Mouse (Mus musculus) C2C12 (cell line): Measurements from ENCODE around the gene Rgs14. TPM values are rescaled to one million over a fixed set of nuclear protein-coding genes. Genes with fewer than 3 reads are reported as not detected.
A peak's percentile ranks its signal among the peaks of the same experiment; 100 is the strongest.

Experiments used
- H3K27me3 ChIP-seq: one replicate; pipeline ENCODE4 v1.6.1; 2011; ENCODE audit not compliant: control insufficient read depth, insufficient read depth, insufficient read length
- H3K36me3 ChIP-seq: one replicate; pipeline ENCODE4 v1.6.1; 2011; ENCODE audit not compliant: control insufficient read depth, insufficient read depth
- H3K4me3 ChIP-seq: one replicate; pipeline ENCODE4 v1.5.1; 2011; ENCODE audit warnings: mild to moderate bottlenecking, control low read depth; ENCODE audit not compliant: poor library complexity, insufficient read depth, severe bottlenecking
- H3K79me2 ChIP-seq: one replicate; pipeline ENCODE4 v1.6.1; 2011; ENCODE audit not compliant: control insufficient read depth, insufficient read depth
- H3K79me3 ChIP-seq: one replicate; pipeline ENCODE4 v1.6.1; 2011; ENCODE audit warnings: low read depth, control low read depth
- H3ac ChIP-seq: one replicate; pipeline ENCODE3; 2011; ENCODE audit warnings: low read depth; ENCODE audit not compliant: control insufficient read depth, insufficient read length
- CEBPB ChIP-seq: IDR thresholded peaks from one replicate; pipeline ENCODE4 v1.6.1; 2011; ENCODE audit warnings: low read depth, mild to moderate bottlenecking, control low read depth, moderate library complexity
- CTCF ChIP-seq: IDR thresholded peaks from one replicate; pipeline ENCODE4 v1.5.1; 2011; ENCODE audit not compliant: control insufficient read depth, insufficient read depth, insufficient read length
- FOSL1 ChIP-seq: IDR thresholded peaks from one replicate; pipeline ENCODE4 v1.8.0; 2011; ENCODE audit warnings: mild to moderate bottlenecking, low read length; ENCODE audit not compliant: poor library complexity, insufficient read depth, severe bottlenecking
- MAX ChIP-seq: IDR thresholded peaks from one replicate; pipeline ENCODE4 v1.6.1; 2011; ENCODE audit warnings: mild to moderate bottlenecking, control low read depth
- MYOD1 ChIP-seq: IDR thresholded peaks from one replicate; pipeline ENCODE4 v1.6.1; 2011; ENCODE audit warnings: low read depth; ENCODE audit not compliant: control insufficient read depth, insufficient read length
- MYOG ChIP-seq: IDR thresholded peaks from one replicate; pipeline ENCODE4 v1.6.1; 2011; ENCODE audit not compliant: control insufficient read depth, insufficient read length; ENCODE audit errors: extremely low read depth
- USF1 ChIP-seq: IDR thresholded peaks from one replicate; pipeline ENCODE4 v1.6.1; 2011; ENCODE audit warnings: low read depth, mild to moderate bottlenecking, control low read depth, moderate library complexity
- polyA plus RNA-seq: library from polyadenylated mRNA; unstranded; fragments of >200 nt; fragmentation: generic; extraction: Trizol; gene quantifications from one replicate; pipeline ENCODE4 v1.2.1, GENCODE M21; 2012; ENCODE audit warnings: missing spikeins

Gene Rgs14
- polyA plus RNA-seq, 1 experiment: 0.08 TPM

GRCm38 (mm10) chr13:55339259-55339658 is 30.3 kb upstream of the Rgs14 start:
- no peaks in the 10 kb centered on the region for H3K79me2 ChIP-seq
- H3K79me3 ChIP-seq: no peaks in the 10 kb centered on the region
- H3K4me3 ChIP-seq: no peak overlapping the region
- H3K36me3 ChIP-seq: peaks cover 5% of the 10 kb centered on the region
- TF ChIP-seq FOSL1 (no peak), USF1 (peak; percentile 60)
- no peak overlapping the region for H3ac ChIP-seq
- H3K27me3 ChIP-seq: no peaks in the 10 kb centered on the region

- H3K4me3 ChIP-seq: no peak overlapping the region
- no peaks in the 10 kb centered on the region for H3K79me2 ChIP-seq
- H3K79me3 ChIP-seq: no peaks in the 10 kb centered on the region
- no peak overlapping the region for H3ac ChIP-seq
- H3K27me3 ChIP-seq: no peaks in the 10 kb centered on the region
- H3K36me3 ChIP-seq: peaks cover 36% of the 10 kb centered on the region
- TF ChIP-seq MAX: no peak
These were observed 27.1 kb upstream of the Rgs14 start for GRCm38 (mm10) chr13:55342469-55342868.

GRCm38 (mm10) chr13:55344286-55344685 is 25.2 kb upstream of the Rgs14 start:
- H3ac ChIP-seq: no peak overlapping the region
- H3K79me3 ChIP-seq: no peaks in the 10 kb centered on the region
- H3K27me3 ChIP-seq: no peaks in the 10 kb centered on the region
- peaks cover 53% of the 10 kb centered on the region for H3K36me3 ChIP-seq
- H3K79me2 ChIP-seq: no peaks in the 10 kb centered on the region
- H3K4me3 ChIP-seq: no peak overlapping the region
- TF ChIP-seq CTCF (no peak), MYOD1 (no peak), CEBPB (no peak), FOSL1 (no peak), MAX (no peak), MYOG (no peak), USF1 (no peak)

DNA sequence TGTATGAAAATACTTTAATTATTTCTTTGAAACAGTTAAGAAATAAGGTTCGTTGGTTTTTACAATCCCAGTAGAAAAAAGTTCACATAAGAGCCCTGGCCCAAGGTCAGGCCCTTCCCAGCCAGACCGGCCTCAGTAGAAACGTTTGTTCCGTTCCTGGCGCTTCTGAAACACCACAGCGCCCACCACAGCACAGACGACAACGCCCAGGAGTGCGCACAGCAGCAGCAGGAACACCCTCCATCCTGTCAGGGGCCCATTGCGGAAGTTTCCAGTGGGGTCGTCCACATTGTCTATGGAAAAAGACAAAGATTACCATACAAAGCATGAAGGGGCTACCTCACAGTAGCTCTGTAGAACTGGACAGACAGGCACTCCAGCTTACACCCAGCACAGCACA is 22.8 kb upstream of the Rgs14 start:
- no peaks in the 10 kb centered on the region for H3K79me2 ChIP-seq
- H3ac ChIP-seq: no peak overlapping the region
- no peaks in the 10 kb centered on the region for H3K79me3 ChIP-seq
- TF ChIP-seq MYOD1 (no peak), MYOG (no peak), MAX (no peak), FOSL1 (no peak), CEBPB (no peak), USF1 (no peak), CTCF (no peak)
- peaks cover 71% of the 10 kb centered on the region for H3K36me3 ChIP-seq
- no peak overlapping the region for H3K4me3 ChIP-seq
- H3K27me3 ChIP-seq: no peaks in the 10 kb centered on the region

DNA sequence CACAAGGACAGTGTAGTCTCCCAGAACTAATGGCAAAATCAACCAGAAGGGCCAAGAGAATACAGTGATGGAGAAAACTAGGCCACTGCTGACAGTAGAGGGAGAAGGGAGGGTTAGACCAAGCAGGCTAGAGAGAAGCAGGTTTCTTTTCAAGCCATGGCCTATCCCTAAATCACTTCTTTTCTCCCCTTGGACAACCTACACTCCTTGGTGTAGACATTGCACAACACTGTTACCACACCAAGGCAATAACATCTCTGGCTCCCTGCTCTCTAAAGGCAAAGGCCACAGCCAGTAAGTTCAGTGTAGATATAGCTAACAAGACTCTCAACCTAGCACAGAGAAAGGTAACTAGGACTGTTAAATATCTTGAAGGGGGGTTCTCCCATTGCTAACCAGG is 8.4 kb upstream of the Rgs14 start:
- Histone ChIP-seq H3K36me3 (peaks cover 28% of the 10 kb centered on the region), H3K79me2 (peaks cover 63% of the 10 kb centered on the region), H3K4me3 (peak overlapping the region; percentile 97), H3K27me3 (peaks cover 3% of the 10 kb centered on the region), H3ac (no peak overlapping the region), H3K79me3 (peaks cover 57% of the 10 kb centered on the region)
- no peak for TF ChIP-seq USF1
- peak; percentile 34 for TF ChIP-seq CEBPB

DNA sequence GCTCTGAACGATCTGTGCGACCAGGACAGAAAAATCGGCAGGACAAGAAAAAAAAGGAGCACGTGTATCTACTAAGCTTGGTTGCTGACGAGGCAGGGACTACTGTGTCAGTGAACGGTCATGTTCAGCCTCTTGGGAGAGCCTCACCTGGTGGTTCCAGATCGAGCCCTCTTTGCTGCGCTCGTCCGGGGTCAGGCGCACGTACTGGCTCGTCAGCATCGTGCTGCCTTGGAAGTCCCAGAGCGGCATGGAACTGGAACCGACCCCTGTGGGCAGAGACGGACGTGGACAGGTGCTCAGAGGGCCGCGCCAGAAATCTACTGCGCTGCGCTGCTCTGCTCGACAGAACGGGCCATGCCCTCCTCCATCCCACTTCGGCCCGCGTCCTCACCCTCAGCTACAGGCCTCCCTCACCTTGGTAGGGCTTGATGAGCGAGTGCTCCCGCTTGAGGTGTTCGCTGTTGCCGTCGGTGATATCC is 7.5 kb upstream of the Rgs14 start:
- TF ChIP-seq MAX (peak; percentile 40), FOSL1 (no peak), CEBPB (no peak), USF1 (no peak), MYOD1 (peak; percentile 62)
- Histone ChIP-seq H3K79me2 (peaks cover 54% of the 10 kb centered on the region), H3K79me3 (peaks cover 49% of the 10 kb centered on the region), H3K4me3 (peak overlapping the region; percentile 97), H3K36me3 (peaks cover 22% of the 10 kb centered on the region), H3ac (peak overlapping the region; percentile 90), H3K27me3 (peaks cover 3% of the 10 kb centered on the region)
